Mouse (Mus musculus) embryonic facial prominence, embryonic 10.5 days (tissue): ENCODE data around the gene Psmc3ip. TPM values are rescaled to one million over a fixed set of nuclear protein-coding genes. Genes with fewer than 3 reads are reported as not detected.

Experiments
- DNase-seq: peaks from one replicate; pipeline ENCODE4 v3.0.0-alpha.2; 2017; ENCODE audit warnings: low spot score
- H3K27ac ChIP-seq: fragments of 300-500 bp; sonication (generic); replicated peaks from 2 replicates; pipeline ENCODE4 v1.5.1; 2016; ENCODE audit warnings: mild to moderate bottlenecking
- H3K27me3 ChIP-seq: fragments of 300-500 bp; sonication (generic); replicated peaks from 2 replicates; pipeline ENCODE4 v1.6.1; 2016; ENCODE audit warnings: low read depth, mild to moderate bottlenecking; ENCODE audit not compliant: poor library complexity, severe bottlenecking
- H3K36me3 ChIP-seq: fragments of 300-500 bp; sonication (generic); replicated peaks from 2 replicates; pipeline ENCODE4 v1.6.1; 2016; ENCODE audit warnings: mild to moderate bottlenecking, moderate library complexity
- H3K4me1 ChIP-seq: fragments of 300-500 bp; sonication (generic); 2 replicates; pipeline ENCODE4 v1.6.1; 2016
- H3K4me3 ChIP-seq: fragments of 300-500 bp; sonication (generic); 2 replicates; pipeline ENCODE4 v1.5.1; 2016; ENCODE audit warnings: mild to moderate bottlenecking, moderate library complexity
- H3K9me3 ChIP-seq: fragments of 300-500 bp; sonication (generic); 2 replicates; pipeline ENCODE4 v1.6.1; 2016; ENCODE audit warnings: mild to moderate bottlenecking
- WGBS: fragments of 180-500 bp; shearing (Covaris S2); methylation state at CpG from one replicate; pipeline ENCODE4 v1.1.7; 2016; 5-methylcytosine and 5-hydroxymethylcytosine counted together
- polyA plus RNA-seq: library from polyadenylated mRNA; unstranded; fragments of >200 nt; fragmentation: Nextera tagmentation; extraction: Ambion mirVana; gene quantifications from 2 replicates; pipeline ENCODE4 v1.2.1, GENCODE M21; 2016

Gene Psmc3ip
- polyA plus RNA-seq, 1 experiment from 2014 or later = 69.5 TPM

GRCm38 (mm10) chr11:101065002-101065401, 30.2 kb downstream of the Psmc3ip start:
- Histone ChIP-seq H3K27ac (no peak overlapping the region), H3K4me1 (peaks cover 45% of the 10 kb centered on the region), H3K36me3 (peaks cover 34% of the 10 kb centered on the region), H3K9me3 (no peaks in the 10 kb centered on the region), H3K4me3 (no peak overlapping the region), H3K27me3 (peaks cover 20% of the 10 kb centered on the region)
- WGBS = 95% methylated on average over 9 of the region's 9 CpGs
- DNase-seq = no peak

- Histone ChIP-seq H3K4me1 (peaks cover 44% of the 10 kb centered on the region), H3K4me3 (no peak overlapping the region), H3K9me3 (no peaks in the 10 kb centered on the region), H3K27me3 (peaks cover 19% of the 10 kb centered on the region), H3K27ac (peak overlapping the region; percentile 77), H3K36me3 (peaks cover 39% of the 10 kb centered on the region)
- no peak for DNase-seq
- 79% methylated on average over 4 of the region's 4 CpGs for WGBS
Observed at GRCm38 (mm10) chr11:101064462-101064861, 30.8 kb downstream of the Psmc3ip start.

GRCm38 (mm10) chr11:101063676-101064327, 31.4 kb downstream of the Psmc3ip start:
- H3K27me3 ChIP-seq = peaks cover 13% of the 10 kb centered on the region
- peak overlapping the region; percentile 16 for H3K4me3 ChIP-seq
- peaks cover 46% of the 10 kb centered on the region for H3K36me3 ChIP-seq
- H3K9me3 ChIP-seq = no peaks in the 10 kb centered on the region
- peak; percentile 44 for DNase-seq
- 58% methylated on average over 12 of the region's 12 CpGs for WGBS
- peaks cover 47% of the 10 kb centered on the region for H3K4me1 ChIP-seq
- H3K27ac ChIP-seq = peak overlapping the region; percentile 77

GRCm38 (mm10) chr11:101062971-101063675, 32.1 kb downstream of the Psmc3ip start:
- Histone ChIP-seq H3K27ac (peak overlapping the region; percentile 77), H3K4me3 (peak overlapping the region; percentile 16), H3K9me3 (no peaks in the 10 kb centered on the region), H3K27me3 (peaks cover 6% of the 10 kb centered on the region), H3K36me3 (peaks cover 49% of the 10 kb centered on the region), H3K4me1 (peaks cover 51% of the 10 kb centered on the region)
- WGBS = 76% methylated on average over 14 of the region's 14 CpGs
- peak; percentile 36 for DNase-seq

- Histone ChIP-seq H3K27me3 (no peaks in the 10 kb centered on the region), H3K4me1 (peaks cover 51% of the 10 kb centered on the region), H3K36me3 (peaks cover 53% of the 10 kb centered on the region), H3K9me3 (no peaks in the 10 kb centered on the region), H3K27ac (peak overlapping the region; percentile 77; the same call in 1 of the 2 replicates), H3K4me3 (no peak overlapping the region)
- 76% methylated on average over 12 of the region's 12 CpGs for WGBS
- no peak for DNase-seq
Observed at GRCm38 (mm10) chr11:101062165-101062884, 32.9 kb downstream of the Psmc3ip start.

GRCm38 (mm10) chr11:101061049-101061448, 34.2 kb downstream of the Psmc3ip start:
- H3K36me3 ChIP-seq = peaks cover 65% of the 10 kb centered on the region

GRCm38 (mm10) chr11:101060126-101060525, 35.1 kb downstream of the Psmc3ip start:
- H3K4me3 ChIP-seq = 0 out of 2 replicates have a peak overlapping the region, but pooled peaks have one; percentile 3
- H3K27ac ChIP-seq = peak overlapping the region; percentile 51
- H3K9me3 ChIP-seq = no peaks in the 10 kb centered on the region
- H3K36me3 ChIP-seq = peaks cover 75% of the 10 kb centered on the region
- 78% methylated on average over 8 of the region's 8 CpGs for WGBS
- no peak for DNase-seq
- H3K27me3 ChIP-seq = no peaks in the 10 kb centered on the region
- peaks cover 43% of the 10 kb centered on the region for H3K4me1 ChIP-seq

More at GRCm38 (mm10) chr11:101061049-101061448, 34.2 kb downstream of the Psmc3ip start:
- Histone ChIP-seq H3K27me3 (no peaks in the 10 kb centered on the region), H3K27ac (no peak overlapping the region; the same call in 1 of the 2 replicates), H3K4me3 (no peak overlapping the region), H3K4me1 (peaks cover 43% of the 10 kb centered on the region), H3K9me3 (no peaks in the 10 kb centered on the region)
- no peak for DNase-seq
- 84% methylated on average over 5 of the region's 5 CpGs for WGBS

GRCm38 (mm10) chr11:101059473-101059872, 35.8 kb downstream of the Psmc3ip start:
- Histone ChIP-seq H3K27ac (peak overlapping the region; percentile 51; the same call in 1 of the 2 replicates), H3K4me3 (no peak overlapping the region), H3K9me3 (no peaks in the 10 kb centered on the region), H3K36me3 (peaks cover 78% of the 10 kb centered on the region), H3K4me1 (peaks cover 43% of the 10 kb centered on the region), H3K27me3 (no peaks in the 10 kb centered on the region)
- WGBS = 85% methylated on average over 10 of the region's 10 CpGs
- DNase-seq = no peak

- DNase-seq = no peak
- H3K27ac ChIP-seq = no peak overlapping the region
- peaks cover 85% of the 10 kb centered on the region for H3K36me3 ChIP-seq
- no peaks in the 10 kb centered on the region for H3K9me3 ChIP-seq
- WGBS = 74% methylated on average over 5 of the region's 5 CpGs
- no peaks in the 10 kb centered on the region for H3K27me3 ChIP-seq
- no peak overlapping the region for H3K4me3 ChIP-seq
- peaks cover 36% of the 10 kb centered on the region for H3K4me1 ChIP-seq
Observed at GRCm38 (mm10) chr11:101058726-101059125, 36.5 kb downstream of the Psmc3ip start.

- Histone ChIP-seq H3K4me3 (no peak overlapping the region), H3K36me3 (peaks cover 86% of the 10 kb centered on the region), H3K27ac (no peak overlapping the region), H3K4me1 (peaks cover 27% of the 10 kb centered on the region), H3K27me3 (no peaks in the 10 kb centered on the region), H3K9me3 (no peaks in the 10 kb centered on the region)
- peak; percentile 79 for DNase-seq
- 28% methylated on average over 5 of the region's 5 CpGs for WGBS
Observed at GRCm38 (mm10) chr11:101057860-101058259, 37.4 kb downstream of the Psmc3ip start.

GRCm38 (mm10) chr11:101056885-101057284, 38.4 kb downstream of the Psmc3ip start:
- DNase-seq = no peak
- no peaks in the 10 kb centered on the region for H3K27me3 ChIP-seq
- H3K9me3 ChIP-seq = no peaks in the 10 kb centered on the region
- peaks cover 18% of the 10 kb centered on the region for H3K4me1 ChIP-seq
- H3K27ac ChIP-seq = no peak overlapping the region; the same call in 1 of the 2 replicates
- H3K36me3 ChIP-seq = peaks cover 82% of the 10 kb centered on the region
- WGBS = 57% methylated on average over 8 of the region's 8 CpGs
- no peak overlapping the region for H3K4me3 ChIP-seq

GRCm38 (mm10) chr11:101055418-101055817, 39.8 kb downstream of the Psmc3ip start:
- Histone ChIP-seq H3K27ac (no peak overlapping the region), H3K4me3 (no peak overlapping the region), H3K36me3 (peaks cover 85% of the 10 kb centered on the region), H3K9me3 (no peaks in the 10 kb centered on the region), H3K4me1 (peaks cover 14% of the 10 kb centered on the region), H3K27me3 (no peaks in the 10 kb centered on the region)
- WGBS = 89% methylated on average over 14 of the region's 14 CpGs
- no peak for DNase-seq
